In genomic region chr3:101896893-101897292, GRCm38 (mm10) we compare ENCODE assay signal across 9 mouse cellular contexts. TPM values are rescaled to one million over a fixed set of nuclear protein-coding genes. Genes with fewer than 3 reads are reported as not detected.
DNase-seq lines count a peak whose midpoint lies in the region; ATAC-seq lines count a peak whose summit lies in the region.
"Had no signal": no experiment of that assay in that cellular context is flagged by ENCODE, and none has a peak within 500 bp of the region (broad histone marks: within the 10 kb centered on the region; RNA-seq: fewer than 3 reads in every experiment).

No protein-coding gene starts in this region.

- intact Hi-C loops in left cerebral cortex, postnatal 4 days (cut with DNase I) = no loop called here

- DNase-seq in urinary bladder, adult 18-20 months (ENCODE audit: low spot score in 2 of 2) = peak; percentile 29 to 43
- no peak for DNase-seq in urinary bladder, postnatal 10 days (ENCODE audit: low spot score)
- DNase-seq in cerebellum, adult 9-11 months = peak; percentile 80
- peak; percentile 37 to 51 for DNase-seq in frontal cortex, postnatal 25 days (ENCODE audit: low spot score in 2 of 2)
- DNase-seq in intestine, embryonic 14.5 days (ENCODE audit: low spot score) = peak; percentile 72
- peak; percentile 88 for DNase-seq in left cerebral cortex, postnatal 4 days
- DNase-seq in naive thymus-derived CD4-positive, alpha-beta T cell, adult 2 months (ENCODE audit: low read depth) = peak; percentile 63
- DNase-seq in spleen, postnatal 4 days (ENCODE audit: low spot score in 2 of 2) = peak; percentile 65 to 77

- H3K36me3 ChIP-seq in intestine, embryonic 14.5 days (ENCODE audit: control insufficient read depth, insufficient read depth, low read length) = no peaks in the 10 kb centered on the region

- H3K9ac ChIP-seq in intestine, embryonic 14.5 days (ENCODE audit: low read length) = no peak overlapping the region
- H3K9ac ChIP-seq: embryonic facial prominence, embryonic 13.5 days had no signal

- H3K4me1 ChIP-seq in intestine, embryonic 14.5 days (replicated peaks; ENCODE audit: control insufficient read depth, insufficient read depth, low read length) = no peaks in the 10 kb centered on the region
- H3K4me1 ChIP-seq: embryonic facial prominence, embryonic 13.5 days had no signal

- no peak overlapping the region for H3K4me2 ChIP-seq in intestine, embryonic 14.5 days (ENCODE audit: low read length)
- H3K4me2 ChIP-seq: embryonic facial prominence, embryonic 13.5 days had no signal

- no peak for ATAC-seq in intestine, embryonic 14.5 days (replicated peaks; ENCODE audit: low FRiP score, low TSS enrichment, low read depth)

- no peaks in the 10 kb centered on the region for H3K9me3 ChIP-seq in intestine, embryonic 14.5 days (ENCODE audit: control insufficient read depth, low read length)
- H3K9me3 ChIP-seq: embryonic facial prominence, embryonic 13.5 days had no signal

- no peak overlapping the region for H3K4me3 ChIP-seq in intestine, embryonic 14.5 days (ENCODE audit: low read depth, low read length)
- H3K4me3 ChIP-seq: embryonic facial prominence, embryonic 13.5 days had no signal

- no peaks in the 10 kb centered on the region for H3K27me3 ChIP-seq in intestine, embryonic 14.5 days (replicated peaks; ENCODE audit: control insufficient read depth, insufficient read depth, low read length)
- H3K27me3 ChIP-seq: embryonic facial prominence, embryonic 13.5 days had no signal

- H3K27ac ChIP-seq in intestine, embryonic 14.5 days (ENCODE audit: low read depth) = no peak overlapping the region
- H3K27ac ChIP-seq: embryonic facial prominence, embryonic 13.5 days had no signal

- WGBS in intestine, embryonic 14.5 days = 29% methylated on average over 9 of the region's 9 CpGs

RNA-seq across cellular contexts. Expression of gene Slc22a15, which starts 27.4 kb away (rescaled TPM):
- polyA plus RNA-seq in intestine, embryonic 14.5 days (2014; fragmentation: Nextera tagmentation; extraction: Ambion mirVana) = 6.0 and 6.8 TPM in 2 replicates
- total RNA-seq in left cerebral cortex, postnatal 4 days (2021) = 10 to 100 TPM; 17.5 to 17.8 TPM

RNA-seq across cellular contexts. Expression of gene Mab21l3, which starts 48.1 kb away (rescaled TPM):
- polyA plus RNA-seq in intestine, embryonic 14.5 days (2014; fragmentation: Nextera tagmentation; extraction: Ambion mirVana) = 3.2 TPM in 2 replicates
- total RNA-seq in left cerebral cortex, postnatal 4 days (2021) = under 1 TPM; 0.16 to 0.28 TPM
